Mouse (Mus musculus): Measurements from ENCODE around the gene Trim72. TPM values are rescaled to one million over a fixed set of nuclear protein-coding genes. Genes with fewer than 3 reads are reported as not detected.
A peak's percentile ranks its signal among the peaks of the same experiment; 100 is the strongest.

Gene Trim72
- polyA plus RNA-seq (2012; rRNA removed), result 22.8 and 26.6 TPM in 2 replicates
- polyA plus RNA-seq (2014; fragmentation: Nextera tagmentation; extraction: Ambion mirVana), result 1.7 and 2.2 TPM in 2 replicates

DNA sequence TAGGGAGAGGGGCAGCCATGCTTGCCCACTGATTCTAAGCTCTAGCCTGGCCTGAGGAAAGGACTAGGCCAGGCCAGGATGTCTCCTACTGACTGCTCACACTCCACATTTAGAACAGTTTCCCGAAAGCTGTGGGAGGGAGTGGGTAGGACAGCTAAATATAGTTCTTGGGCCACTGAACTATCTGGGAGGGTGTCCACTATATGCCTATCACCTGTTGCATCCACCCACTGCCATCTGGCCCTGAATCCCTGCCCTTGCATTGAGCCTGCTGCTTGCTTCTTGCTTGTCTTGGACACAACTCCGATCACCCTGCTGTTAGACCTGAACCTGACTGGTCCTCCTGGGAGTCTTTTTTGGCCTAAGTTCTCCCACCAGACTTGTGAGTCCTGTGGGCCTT is at the start of gene Trim72:
Trim72 (plus strand) TSS at position 262 of the 400 bp plus-strand sequence.
- Histone ChIP-seq H3K27ac (replicated peaks; ENCODE audit: low read depth, low read length) (peak within 1 kb of the TSS; percentile 34; the same call in 1 of the 2 replicates), H3K9me3 (ENCODE audit: control insufficient read depth, low read length) (no peaks in the 10 kb centered on the region), H3K27me3 (ENCODE audit: control insufficient read depth, insufficient read depth, low read length) (no peaks in the 10 kb centered on the region), H3K4me1 (ENCODE audit: control insufficient read depth, insufficient read depth, low read length) (peaks cover 15% of the 10 kb centered on the region), H3K36me3 (ENCODE audit: control insufficient read depth, insufficient read depth, low read length) (no peaks in the 10 kb centered on the region), H3K4me3 (replicated peaks; ENCODE audit: low read length) (peak within 1 kb of the TSS; percentile 18), H3K4me2 (replicated peaks; ENCODE audit: low read depth, low read length, severe bottlenecking) (peak within 1 kb of the TSS; percentile 34), H3K9ac (ENCODE audit: low read depth, low read length, severe bottlenecking) (peak within 1 kb of the TSS; percentile 40; the same call in 1 of the 2 replicates)
- 88% methylated on average over 2 of the region's 2 CpGs for WGBS
- ATAC-seq (ENCODE audit: low FRiP score, low read depth), result peak; percentile 27; the same call in 1 of the 2 replicates
- no peak for DNase-seq (ENCODE audit: low spot score)
- TF ChIP-seq POLR2A (IDR thresholded peaks at IDR 0.05; ENCODE audit: borderline replicate concordance, extremely low read depth, insufficient read depth, insufficient read length), result no peak

DNA sequence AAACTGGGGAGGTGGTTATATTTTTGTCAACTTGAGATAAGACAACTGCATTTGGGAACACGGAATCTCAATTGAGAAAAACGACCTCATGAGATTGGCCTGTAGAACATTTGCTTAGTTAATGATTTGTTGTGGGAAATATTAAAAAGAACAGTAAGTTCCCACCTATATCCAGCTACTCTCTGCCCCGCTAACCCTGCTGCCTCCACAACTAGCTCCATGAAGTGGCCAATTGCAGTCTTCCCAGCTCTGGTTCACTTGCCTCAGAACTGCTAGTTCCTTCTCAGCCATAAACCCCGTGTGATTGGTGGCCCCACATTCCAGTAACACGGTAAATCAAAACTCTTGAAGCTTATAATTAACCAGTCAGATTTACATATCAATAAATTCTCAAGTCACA is 44.4 kb upstream of the Trim72 start:
- TF ChIP-seq POLR2A (IDR thresholded peaks at IDR 0.05; ENCODE audit: borderline replicate concordance, extremely low read depth, insufficient read depth, insufficient read length), result no peak
- no peak for DNase-seq (ENCODE audit: low spot score)
- Histone ChIP-seq H3K9me3 (ENCODE audit: control insufficient read depth, low read length) (no peaks in the 10 kb centered on the region), H3K27ac (replicated peaks; ENCODE audit: low read depth, low read length) (no peak overlapping the region), H3K4me2 (replicated peaks; ENCODE audit: low read depth, low read length, severe bottlenecking) (no peak overlapping the region), H3K4me1 (ENCODE audit: control insufficient read depth, insufficient read depth, low read length) (no peaks in the 10 kb centered on the region), H3K27me3 (ENCODE audit: control insufficient read depth, insufficient read depth, low read length) (no peaks in the 10 kb centered on the region), H3K36me3 (ENCODE audit: control insufficient read depth, insufficient read depth, low read length) (no peaks in the 10 kb centered on the region), H3K9ac (ENCODE audit: low read depth, low read length, severe bottlenecking) (no peak overlapping the region), H3K4me3 (replicated peaks; ENCODE audit: low read length) (no peak overlapping the region)
- WGBS, result 62% methylated on average over 5 of the region's 5 CpGs
- ATAC-seq (ENCODE audit: low FRiP score, low read depth), result no peak

DNA sequence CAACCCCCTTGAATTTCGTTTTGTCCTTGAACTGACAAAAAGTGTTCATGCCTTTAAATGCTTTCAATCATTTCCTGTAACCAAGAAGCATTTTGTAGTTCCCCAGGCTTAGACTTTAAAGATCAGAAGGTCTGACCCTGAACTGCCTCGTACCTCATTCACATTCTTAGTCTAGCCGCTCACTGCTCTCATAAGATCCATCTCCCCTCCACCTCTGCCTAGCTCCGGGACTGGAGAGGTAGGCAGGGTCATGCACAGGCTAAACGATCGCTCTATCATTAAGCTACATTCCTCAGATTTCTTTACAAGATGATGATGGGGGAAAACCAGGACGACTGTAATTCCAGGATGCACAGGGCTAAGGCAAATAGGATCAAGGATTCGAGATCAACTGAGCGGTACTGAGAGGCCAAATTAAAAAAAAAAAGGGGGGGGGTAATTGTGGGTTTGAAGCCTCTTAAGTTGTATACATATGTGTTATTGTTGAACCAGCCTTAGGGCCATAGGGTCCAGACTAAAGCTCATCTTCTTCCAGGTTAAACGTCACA is 37.3 kb upstream of the Trim72 start:
- H3K27me3 ChIP-seq (ENCODE audit: control insufficient read depth, insufficient read depth, low read length), result no peaks in the 10 kb centered on the region
- H3K4me2 ChIP-seq (replicated peaks; ENCODE audit: low read depth, low read length, severe bottlenecking), result peak overlapping the region; percentile 68
- no peak for ATAC-seq (ENCODE audit: low FRiP score, low read depth)
- TF ChIP-seq POLR2A (IDR thresholded peaks at IDR 0.05; ENCODE audit: borderline replicate concordance, extremely low read depth, insufficient read depth, insufficient read length), result no peak
- H3K9me3 ChIP-seq (ENCODE audit: control insufficient read depth, low read length), result no peaks in the 10 kb centered on the region
- no peak for DNase-seq (ENCODE audit: low spot score)
- H3K4me3 ChIP-seq (replicated peaks; ENCODE audit: low read length), result peak overlapping the region; percentile 98
- H3K27ac ChIP-seq (replicated peaks; ENCODE audit: low read depth, low read length), result peak overlapping the region; percentile 96
- peak overlapping the region; percentile 99 for H3K9ac ChIP-seq (ENCODE audit: low read depth, low read length, severe bottlenecking)
- peaks cover 21% of the 10 kb centered on the region for H3K36me3 ChIP-seq (ENCODE audit: control insufficient read depth, insufficient read depth, low read length)
- peaks cover 14% of the 10 kb centered on the region for H3K4me1 ChIP-seq (ENCODE audit: control insufficient read depth, insufficient read depth, low read length)
- 5% methylated on average over 10 of the region's 10 CpGs for WGBS

DNA sequence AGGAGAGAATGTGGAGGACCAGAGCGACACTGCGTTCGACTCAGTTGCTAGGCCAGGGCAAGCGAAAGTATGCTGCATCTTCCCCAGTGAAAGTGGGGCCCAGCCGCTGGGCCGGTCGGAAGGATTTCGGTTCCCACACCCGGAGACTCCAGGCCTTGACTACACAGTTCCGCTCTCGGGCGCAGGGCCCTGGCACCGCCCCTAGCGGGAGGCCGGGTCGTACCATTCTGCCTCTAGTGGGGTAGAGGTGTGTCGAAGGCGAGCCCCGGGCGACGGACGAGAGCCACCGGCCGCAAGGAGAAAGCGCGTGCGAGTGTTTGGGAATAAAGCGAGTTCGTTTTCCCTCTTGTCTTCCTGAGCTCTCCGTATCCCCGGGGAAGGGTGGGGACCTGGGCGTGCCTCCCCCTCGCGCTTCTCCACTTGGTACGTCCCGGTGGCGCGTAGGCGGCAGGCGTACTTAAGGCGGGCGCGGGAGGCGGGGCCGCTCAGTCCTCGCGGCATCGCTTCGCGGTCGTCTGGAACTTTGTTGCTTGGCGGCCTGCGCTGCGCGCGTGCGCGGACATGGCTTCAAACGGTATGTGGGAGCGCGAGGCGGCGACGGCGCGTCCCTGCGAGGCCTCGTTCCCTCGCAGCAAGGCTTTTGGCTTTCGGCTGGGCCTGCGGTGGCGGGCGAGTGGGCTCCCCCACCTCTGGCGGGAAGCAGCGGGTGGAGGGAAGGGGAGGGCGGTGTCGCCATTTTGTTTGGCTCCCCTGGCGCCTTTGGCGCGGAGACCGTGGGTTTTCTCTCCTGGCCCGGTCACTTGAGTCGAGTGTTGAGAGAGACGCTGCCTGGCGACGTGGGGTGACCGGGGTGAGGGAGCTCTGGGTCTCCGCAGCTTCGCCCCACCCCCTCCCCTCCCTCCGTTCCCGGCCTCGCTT is 36.5 kb upstream of the Trim72 start, which contains the start of gene Fus:
Fus (plus strand) TSS at position 454 of the 918 bp plus-strand sequence.
- H3K27me3 ChIP-seq (ENCODE audit: control insufficient read depth, insufficient read depth, low read length), result no peaks in the 10 kb centered on the region
- 1% methylated on average over 78 of the region's 92 CpGs for WGBS
- no peaks in the 10 kb centered on the region for H3K9me3 ChIP-seq (ENCODE audit: control insufficient read depth, low read length)
- peak within 1 kb of the TSS; percentile 96 for H3K27ac ChIP-seq (replicated peaks; ENCODE audit: low read depth, low read length)
- peak within 1 kb of the TSS; percentile 99 for H3K9ac ChIP-seq (ENCODE audit: low read depth, low read length, severe bottlenecking)
- TF ChIP-seq POLR2A (IDR thresholded peaks at IDR 0.05; ENCODE audit: borderline replicate concordance, extremely low read depth, insufficient read depth, insufficient read length), result peak; percentile 100
- H3K36me3 ChIP-seq (ENCODE audit: control insufficient read depth, insufficient read depth, low read length), result peaks cover 29% of the 10 kb centered on the region
- ATAC-seq (ENCODE audit: low FRiP score, low read depth), result peak; percentile 93
- peak; percentile 95 for DNase-seq (ENCODE audit: low spot score)
- H3K4me1 ChIP-seq (ENCODE audit: control insufficient read depth, insufficient read depth, low read length), result peaks cover 14% of the 10 kb centered on the region
- peak within 1 kb of the TSS; percentile 98 for H3K4me3 ChIP-seq (replicated peaks; ENCODE audit: low read length)
- H3K4me2 ChIP-seq (replicated peaks; ENCODE audit: low read depth, low read length, severe bottlenecking), result peak within 1 kb of the TSS; percentile 87

All from limb, embryonic 14.5 days (tissue).